Mouse (Mus musculus): ENCODE results near the gene Col5a3. TPM values are rescaled to one million over a fixed set of nuclear protein-coding genes. Genes with fewer than 3 reads are reported as not detected.

Col5a3 gene
- total RNA-seq, 2 experiments from 2014 or later, result 1.8 to 1.9 TPM

GRCm38 (mm10) chr9:20726134-20726858 is 88.6 kb downstream of the Col5a3 start:
- no peak for DNase-seq (ENCODE audit: low spot score in 2 of 2)
- intact Hi-C loops (cut with DNase I), result no loop called here

- intact Hi-C loops (cut with DNase I), result no loop called here
- no peak for DNase-seq (ENCODE audit: low spot score in 2 of 2)
Measured at GRCm38 (mm10) chr9:20721582-20721981, 93.3 kb downstream of the Col5a3 start.

Other genes starting within 250 kb of the Col5a3 start
- 10 to 100 TPM; 18.3 to 24.4 TPM for gene Zfp846, start 233.8 kb downstream of the Col5a3 start, total RNA-seq (2021)
- 100 to 1,000 TPM; 346 to 360 TPM for gene Ubl5, start 172.2 kb downstream of the Col5a3 start, total RNA-seq (2021)
- 10 to 100 TPM; 16.8 to 16.9 TPM for gene Fbxl12, start 170.3 kb downstream of the Col5a3 start, total RNA-seq (2021)
- gene Pin1, start 163.0 kb downstream of the Col5a3 start, total RNA-seq (2021), result 10 to 100 TPM; 46.0 to 46.7 TPM
- gene Olfm2, start 68.7 kb downstream of the Col5a3 start, total RNA-seq (2021), result 100 to 1,000 TPM; 205 to 210 TPM
- gene Rdh8, start 3.4 kb upstream of the Col5a3 start, total RNA-seq (2021), result not detected
- 10 to 100 TPM; 54.4 to 57.9 TPM for gene A230050P20Rik, start 53.6 kb upstream of the Col5a3 start, total RNA-seq (2021)
- gene Angptl6, start 64.7 kb upstream of the Col5a3 start, total RNA-seq (2021), result 10 to 100 TPM; 10.3 to 11.1 TPM
- 10 to 100 TPM; 22.8 to 25.7 TPM for gene Ppan, start 73.1 kb upstream of the Col5a3 start, total RNA-seq (2021)
- 100 to 1,000 TPM; 119 to 124 TPM for gene Eif3g, start 83.6 kb upstream of the Col5a3 start, total RNA-seq (2021)
- 10 to 100 TPM; 39.9 to 43.6 TPM for gene Dnmt1, start 144.8 kb upstream of the Col5a3 start, total RNA-seq (2021)
- gene S1pr2, start 161.7 kb upstream of the Col5a3 start, total RNA-seq (2021), result 1 to 10 TPM; 1.6 to 1.8 TPM
- gene Mrpl4, start 187.7 kb upstream of the Col5a3 start, total RNA-seq (2021), result 10 to 100 TPM; 58.7 to 62.9 TPM
- gene Icam1, start 200.9 kb upstream of the Col5a3 start, total RNA-seq (2021), result 1 to 10 TPM; 3.0 to 3.6 TPM
- gene Icam4, start 214.3 kb upstream of the Col5a3 start, total RNA-seq (2021), result under 1 TPM in 1 of 2 experiments, not detected in 1; 0.86 TPM
- gene Icam5, start 217.0 kb upstream of the Col5a3 start, total RNA-seq (2021), result 100 to 1,000 TPM; 294 to 307 TPM

Data from left cerebral cortex, postnatal 14 days (tissue).